Mouse (Mus musculus): Measurements from ENCODE around the gene C5ar1. TPM values are rescaled to one million over a fixed set of nuclear protein-coding genes. Genes with fewer than 3 reads are reported as not detected.
"Not testable (repeated sequence)": the region's sequence is repeated elsewhere in the genome, so short reads cannot be mapped to it uniquely, and the experiment has no call there.

Gene C5ar1
- total RNA-seq, 4 experiments from 2014 or later: 0.61 to 5.4 (median 3.0) TPM

DNA sequence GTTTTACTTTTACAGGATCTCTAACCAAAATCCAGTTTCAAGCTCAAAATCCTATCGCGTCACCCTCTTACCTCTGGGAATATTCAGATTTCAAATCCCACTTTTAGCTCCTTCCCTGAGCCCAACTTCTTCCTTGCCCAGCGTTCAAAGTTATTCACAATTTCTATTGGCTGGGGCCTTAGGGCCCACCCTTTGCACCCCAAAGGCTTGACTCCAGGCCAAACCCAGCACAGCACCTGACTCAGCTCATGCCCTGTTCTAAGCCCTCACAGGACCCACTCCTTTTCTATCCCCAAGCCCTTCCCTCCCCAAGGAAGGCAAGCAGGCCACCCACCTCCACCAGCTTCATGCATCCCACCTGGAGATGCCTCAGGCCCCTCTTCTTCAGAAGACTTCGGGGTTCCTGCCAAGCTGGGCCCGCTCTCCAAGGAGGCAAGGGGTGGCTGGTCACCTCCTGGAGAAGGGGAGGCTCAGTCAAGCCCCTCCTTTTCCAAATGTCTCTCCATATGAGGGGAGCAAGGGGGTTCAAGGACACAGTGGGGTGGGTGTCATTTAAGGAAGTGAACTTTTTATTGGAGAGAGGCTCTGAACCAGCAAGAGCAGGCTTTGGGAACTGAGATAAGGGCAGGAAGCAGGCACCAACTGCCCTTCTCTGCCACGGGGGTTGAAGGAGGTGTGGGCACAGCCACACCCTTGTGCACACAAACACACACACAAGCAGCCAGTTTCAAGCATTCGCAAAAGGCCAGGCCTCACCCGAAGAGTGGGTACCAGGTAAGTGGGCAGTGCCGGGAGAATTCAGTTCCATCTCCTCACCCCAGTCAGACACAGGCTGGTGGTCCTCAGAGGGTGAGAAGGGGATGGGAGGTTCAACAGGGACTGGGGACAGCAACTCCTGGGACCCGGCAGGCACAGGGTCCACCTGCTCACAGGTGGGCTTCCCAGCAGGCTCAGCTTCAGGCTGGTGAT lies 15.9 kb upstream of the C5ar1 start:
- no peak for DNase-seq (ENCODE audit: low spot score in 2 of 2)

GRCm38 (mm10) chr7:16273766-16274140 lies 14.4 kb upstream of the C5ar1 start:
- DNase-seq (ENCODE audit: low spot score in 2 of 2): peak in 1 of 2 experiments; percentile 49

DNA sequence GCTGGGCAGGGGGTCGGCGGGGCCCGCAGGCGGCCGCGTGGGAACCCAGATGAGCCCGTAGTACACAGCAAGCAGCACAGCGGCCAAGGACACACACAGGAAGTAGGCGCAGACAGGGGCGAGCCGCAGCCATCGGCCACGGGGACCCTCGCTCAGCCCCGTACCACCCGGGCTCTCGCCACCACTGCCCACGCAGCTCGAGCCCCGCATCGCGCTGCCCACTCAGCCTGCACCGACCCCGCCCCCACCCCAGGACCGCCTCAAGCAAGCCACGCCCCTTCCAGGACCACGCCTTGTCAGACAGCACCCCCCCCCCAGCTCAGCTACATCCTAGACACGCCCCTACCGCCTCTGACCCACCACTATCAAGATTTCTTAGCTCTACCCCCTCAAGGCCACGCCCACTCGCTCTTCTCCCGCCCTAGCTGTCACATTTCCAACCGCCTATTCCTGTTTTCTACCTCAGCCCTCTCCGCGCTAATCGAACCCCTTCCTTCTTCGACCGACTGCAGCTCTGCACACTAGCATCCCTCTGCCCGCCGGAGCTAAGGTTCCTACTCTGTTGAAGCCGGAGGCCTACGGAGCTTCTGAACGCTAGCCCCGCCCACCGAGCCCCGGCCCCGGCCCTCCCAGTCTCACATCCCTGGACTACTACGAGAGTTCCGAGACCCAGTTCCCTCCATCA lies 13.9 kb upstream of the C5ar1 start, which contains the start of gene Inafm1:
TSS of gene Inafm1 (minus strand) at position 537 of the 685 bp plus-strand sequence.
- DNase-seq (ENCODE audit: low spot score in 2 of 2): peak; percentile 78 to 82

DNA sequence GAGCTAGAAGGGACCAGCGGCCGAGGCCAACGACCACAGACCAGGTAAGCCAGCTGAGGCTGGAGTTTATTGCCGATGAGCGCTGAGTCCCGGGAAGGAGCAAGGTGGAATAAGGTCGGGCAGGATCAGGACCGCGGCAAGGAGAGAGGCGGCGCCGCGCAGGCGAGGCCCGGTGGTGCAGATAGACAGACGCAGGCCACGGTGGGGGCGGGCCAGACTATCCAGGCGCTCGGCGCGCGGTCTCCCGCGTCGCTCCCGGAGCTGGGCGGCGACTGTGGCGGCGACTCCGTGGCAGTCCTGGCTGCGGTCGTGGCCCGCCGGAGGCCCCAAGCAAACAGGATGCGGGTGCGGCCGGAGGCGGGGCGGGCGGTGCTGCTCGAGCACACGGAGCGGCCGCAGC lies 13.3 kb upstream of the C5ar1 start:
- peak; percentile 42 to 54 for DNase-seq (ENCODE audit: low spot score in 2 of 2)

DNA sequence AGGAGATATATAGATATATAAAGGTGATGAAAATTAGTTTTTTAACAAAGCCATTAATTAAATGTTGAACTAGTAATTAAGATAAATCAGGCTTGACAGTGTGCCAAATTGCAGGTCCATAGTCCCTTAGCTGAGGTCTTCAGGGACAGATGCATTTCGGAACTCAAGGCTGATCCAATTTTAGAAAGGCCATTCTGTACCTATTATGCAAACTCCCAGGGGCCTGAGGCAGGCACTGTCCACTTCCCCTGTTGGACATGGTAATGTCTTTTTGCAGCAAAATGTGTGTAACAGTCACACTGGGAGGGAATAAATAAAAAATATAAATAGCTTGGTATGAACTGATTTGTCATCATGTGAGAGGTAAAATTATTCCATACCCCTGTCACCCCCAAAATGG lies 11.8 kb upstream of the C5ar1 start:
- no peak for DNase-seq (ENCODE audit: low spot score in 2 of 2)

- DNase-seq (ENCODE audit: low spot score in 2 of 2): not testable (repeated sequence)
Measured at GRCm38 (mm10) chr7:16266593-16266992, 7.3 kb upstream of the C5ar1 start.

DNA sequence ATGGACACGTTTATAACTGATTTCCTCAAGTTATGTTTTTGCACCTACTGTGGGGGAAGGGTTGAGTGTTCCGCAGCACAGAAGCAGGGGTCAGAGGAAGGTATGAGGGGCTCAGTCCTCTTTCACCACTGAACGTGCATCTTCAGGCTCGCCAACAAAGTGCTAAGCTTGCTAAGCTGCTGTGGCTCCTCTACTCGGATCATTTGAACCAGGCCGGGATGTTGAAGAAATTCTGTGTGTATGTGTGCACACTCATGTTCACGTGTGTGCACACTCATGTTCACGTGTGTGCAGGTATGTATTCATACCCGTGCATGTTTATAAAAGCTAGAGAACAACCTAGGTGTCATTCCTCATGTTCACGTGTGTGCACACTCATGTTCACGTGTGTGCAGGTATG lies 6.5 kb upstream of the C5ar1 start:
- DNase-seq (ENCODE audit: low spot score in 2 of 2): no peak

DNA sequence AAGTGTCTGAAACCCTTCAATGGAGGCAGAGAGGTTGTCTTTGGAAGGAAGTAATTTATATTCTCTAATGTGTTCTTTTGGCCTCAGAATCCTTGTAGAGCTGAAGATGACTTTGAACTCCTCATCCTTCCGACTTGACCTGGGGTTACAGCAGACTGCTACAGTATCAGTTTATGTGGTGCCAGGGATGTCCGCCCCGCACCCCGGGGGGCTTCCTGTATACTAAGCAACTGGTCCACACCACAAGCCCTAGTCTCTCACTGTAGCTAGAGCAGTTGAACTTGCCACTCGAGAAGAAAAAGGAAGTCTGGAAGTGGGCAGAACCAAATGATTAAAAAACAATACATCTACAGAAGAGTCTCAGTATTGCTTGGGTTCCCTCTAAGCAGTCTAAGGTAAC lies 4.5 kb upstream of the C5ar1 start:
- DNase-seq (ENCODE audit: low spot score in 2 of 2): no peak

GRCm38 (mm10) chr7:16263015-16263787 lies 3.9 kb upstream of the C5ar1 start:
- peak; percentile 36 to 81 for DNase-seq (ENCODE audit: low spot score in 2 of 2)

DNA sequence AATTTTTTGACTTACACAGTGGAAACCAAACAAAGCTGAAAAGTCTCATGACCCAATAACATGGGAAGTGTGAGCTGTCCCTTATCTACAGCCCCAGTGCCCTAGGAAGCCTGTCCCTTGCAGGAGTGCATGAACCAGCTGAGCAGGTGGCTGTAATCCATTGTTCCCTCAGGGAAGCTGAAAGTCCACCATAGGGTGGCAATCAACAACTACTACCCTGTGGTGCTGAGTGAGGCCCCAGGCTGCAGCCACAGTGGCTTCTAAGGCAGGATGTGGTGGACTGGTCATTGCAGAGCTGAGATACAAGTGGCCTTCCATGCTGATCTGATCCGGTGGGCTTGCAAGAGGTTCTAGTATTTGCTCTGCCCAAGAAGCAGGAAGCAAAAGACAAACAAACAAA lies 1.8 kb upstream of the C5ar1 start:
- DNase-seq (ENCODE audit: low spot score in 2 of 2): no peak

GRCm38 (mm10) chr7:16257830-16258229 lies 1.5 kb downstream of the C5ar1 start:
- DNase-seq (ENCODE audit: low spot score in 2 of 2): no peak

- not testable (repeated sequence) for DNase-seq (ENCODE audit: low spot score in 2 of 2)
Measured at GRCm38 (mm10) chr7:16255963-16256362, 3.4 kb downstream of the C5ar1 start.

DNA sequence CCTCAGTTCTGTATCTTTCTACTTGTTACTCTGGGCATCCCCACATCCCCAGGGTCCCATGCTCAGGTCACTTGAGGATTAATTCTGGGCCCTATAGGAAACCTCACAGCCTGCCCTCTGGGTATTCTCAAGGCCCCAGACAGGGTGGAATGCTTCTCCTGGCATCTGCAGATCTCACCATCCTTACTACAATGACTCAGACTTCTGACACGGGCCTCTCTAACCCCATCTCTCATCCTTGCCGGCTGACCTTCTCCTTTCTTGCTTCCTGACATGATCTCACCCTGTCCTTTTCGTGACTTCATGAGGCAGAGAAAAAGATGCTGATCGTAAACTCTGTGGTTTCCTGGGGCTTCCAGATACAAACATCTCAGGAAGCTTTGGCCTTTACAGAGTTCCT lies 5.1 kb downstream of the C5ar1 start:
- no peak for DNase-seq (ENCODE audit: low spot score in 2 of 2)

DNA sequence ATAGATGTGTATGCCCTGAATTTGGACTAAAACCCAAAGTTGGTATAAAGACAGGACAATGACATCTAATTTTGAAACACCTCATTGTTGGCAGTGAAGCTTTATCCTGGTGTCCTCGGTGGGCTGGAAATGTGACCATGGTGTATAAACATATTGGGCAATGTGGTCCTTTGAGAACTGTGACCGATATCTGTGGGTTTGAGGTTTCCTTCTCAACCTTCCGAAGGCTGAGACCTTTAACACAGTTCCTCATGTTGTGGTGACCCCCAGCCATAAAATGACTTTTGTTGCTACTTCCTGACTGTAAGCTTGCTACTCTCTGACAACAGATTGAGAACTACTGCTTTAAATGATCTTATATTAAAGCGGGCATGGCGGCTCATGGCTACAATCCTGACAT lies 8.7 kb downstream of the C5ar1 start:
- no peak for DNase-seq (ENCODE audit: low spot score in 2 of 2)

- DNase-seq (ENCODE audit: low spot score in 2 of 2): no peak
Measured at GRCm38 (mm10) chr7:16245958-16246357, 13.4 kb downstream of the C5ar1 start.

DNA sequence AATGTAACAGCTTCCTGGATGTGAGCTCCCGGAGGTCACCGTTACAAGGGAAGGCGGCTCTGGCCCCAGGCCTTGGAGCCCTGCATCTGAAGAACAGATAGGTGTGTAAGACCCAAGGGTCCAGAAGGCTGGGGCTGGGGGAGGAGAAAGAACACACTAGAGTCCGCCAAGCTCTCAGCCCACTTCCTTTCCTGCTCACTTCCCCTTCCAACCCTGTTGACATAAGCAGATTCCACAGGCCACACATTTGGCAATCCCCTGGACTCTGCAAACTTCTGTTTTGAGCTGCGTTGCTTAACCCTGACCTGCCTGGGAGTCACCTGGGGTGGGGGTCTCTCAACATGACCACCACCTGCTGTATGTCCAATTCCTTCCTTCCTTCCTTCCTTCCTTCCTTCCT lies 15.3 kb downstream of the C5ar1 start, which contains the start of gene C5ar2:
TSS of gene C5ar2 (minus strand) at position 88 of the 400 bp plus-strand sequence.
- DNase-seq (ENCODE audit: low spot score in 2 of 2): no peak

DNA sequence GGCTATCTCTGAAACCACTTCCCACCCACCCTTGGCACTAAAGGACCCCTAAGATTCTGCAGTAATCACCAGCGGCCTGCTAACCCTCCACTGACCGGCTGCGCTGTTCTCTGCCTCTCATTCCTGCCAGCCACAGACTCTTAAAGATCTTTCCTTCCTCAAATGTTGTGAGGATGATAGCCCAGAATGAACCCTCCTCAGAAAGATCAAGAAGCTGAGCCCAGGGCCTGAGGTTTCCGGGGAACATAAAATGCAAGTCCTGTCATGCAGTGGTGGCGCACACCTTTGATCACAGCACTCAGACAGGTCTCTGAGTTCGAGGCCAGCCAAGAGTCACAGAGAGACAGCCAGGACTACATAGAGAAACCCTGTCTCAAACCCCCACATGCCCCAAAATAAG lies 17.1 kb downstream of the C5ar1 start:
- no peak for DNase-seq (ENCODE audit: low spot score in 2 of 2)

GRCm38 (mm10) chr7:16241787-16242186 lies 17.6 kb downstream of the C5ar1 start:
- DNase-seq (ENCODE audit: low spot score in 2 of 2): no peak

GRCm38 (mm10) chr7:16240978-16241303 lies 18.4 kb downstream of the C5ar1 start:
- no peak for DNase-seq (ENCODE audit: low spot score in 2 of 2)

- no peak for DNase-seq (ENCODE audit: low spot score in 2 of 2)
Measured at GRCm38 (mm10) chr7:16240281-16240977, 18.9 kb downstream of the C5ar1 start.

- DNase-seq (ENCODE audit: low spot score in 2 of 2): no peak
Measured at GRCm38 (mm10) chr7:16239554-16239997, 19.8 kb downstream of the C5ar1 start.
